Mouse (Mus musculus): Measurements from ENCODE around the gene Sept11. TPM values are rescaled to one million over a fixed set of nuclear protein-coding genes. Genes with fewer than 3 reads are reported as not detected.
A peak's percentile ranks its signal among the peaks of the same experiment; 100 is the strongest.

Sept11 gene
- polyA plus RNA-seq, 1 experiment from 2014 or later = 92.8 TPM

DNA sequence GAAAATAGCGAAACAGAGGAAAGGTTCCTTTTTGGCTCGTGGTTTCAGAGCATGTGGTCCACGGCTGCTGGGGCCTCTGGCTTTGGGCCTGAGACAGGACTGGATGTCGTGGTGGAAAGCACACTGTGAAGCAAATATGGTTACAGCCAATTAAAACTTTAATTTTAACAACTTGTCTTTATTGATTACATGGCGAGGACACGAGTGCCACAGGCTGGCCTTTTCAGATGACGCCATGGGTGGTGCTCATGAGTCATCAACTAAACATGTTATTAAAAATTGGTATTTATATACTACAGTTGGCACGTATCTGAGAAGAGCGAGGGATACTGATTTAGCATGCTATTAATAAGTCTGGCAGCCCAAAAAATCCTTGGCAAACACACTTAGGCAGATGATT, 41.3 kb upstream of the Sept11 start:
- no peaks in the 10 kb centered on the region for H3K36me3 ChIP-seq (ENCODE audit: control insufficient read depth, insufficient read depth)
- no peak overlapping the region for H3K9ac ChIP-seq (ENCODE audit: low read length)
- no peak overlapping the region for H3K4me2 ChIP-seq (ENCODE audit: low read depth, low read length)
- H3K9me3 ChIP-seq (replicated peaks; ENCODE audit: control insufficient read depth, low read length) = no peaks in the 10 kb centered on the region
- H3K4me3 ChIP-seq (ENCODE audit: low read length) = no peak overlapping the region
- ATAC-seq (replicated peaks; ENCODE audit: extremely low read depth, insufficient read depth, low FRiP score) = no peak
- H3K27me3 ChIP-seq (ENCODE audit: control insufficient read depth, insufficient read depth, low read length) = peaks cover 18% of the 10 kb centered on the region
- H3K27ac ChIP-seq (ENCODE audit: low read length) = no peak overlapping the region
- no peaks in the 10 kb centered on the region for H3K4me1 ChIP-seq (ENCODE audit: control insufficient read depth, insufficient read depth, low read length)
- WGBS = 74% methylated on average over 9 of the region's 9 CpGs

DNA sequence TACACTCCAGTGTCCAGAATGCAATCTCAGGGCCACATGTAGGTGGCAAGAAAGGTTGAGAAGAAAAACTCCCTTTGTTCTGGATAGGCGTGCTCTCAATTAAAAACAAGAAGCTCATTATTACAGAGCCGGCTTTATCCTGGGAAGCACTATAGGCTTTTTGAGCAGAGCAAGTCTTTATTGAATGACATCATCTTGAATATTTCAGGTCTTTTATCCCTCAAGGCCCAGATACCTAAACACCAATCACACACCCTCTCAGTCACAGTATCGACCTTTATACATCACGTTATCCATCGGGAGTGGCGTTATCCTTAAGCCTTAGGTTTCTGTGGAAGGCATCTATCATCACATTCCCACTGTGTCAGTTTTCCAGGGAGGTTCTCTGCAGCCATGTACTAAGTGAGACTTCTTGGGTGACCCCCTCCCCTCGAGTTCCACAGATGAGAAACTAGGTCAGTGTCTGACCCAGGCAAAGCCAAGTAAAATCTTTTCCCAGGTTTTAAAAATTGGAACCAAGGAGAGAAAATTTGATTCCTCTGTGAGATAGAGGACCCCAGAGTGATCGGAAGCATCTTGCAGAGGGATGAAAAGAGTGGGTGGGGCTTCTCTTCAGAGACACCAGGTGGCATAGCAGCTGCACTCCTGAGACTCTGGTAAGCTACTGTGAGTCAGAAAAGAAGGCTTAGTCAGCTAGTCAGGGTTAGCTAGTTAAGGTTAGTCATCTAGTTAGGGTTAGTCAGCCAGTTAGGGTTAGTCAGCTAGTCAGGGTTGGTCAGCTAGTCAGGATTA, 39.4 kb upstream of the Sept11 start:
- no peak overlapping the region for H3K4me2 ChIP-seq (ENCODE audit: low read depth, low read length)
- no peak overlapping the region for H3K9ac ChIP-seq (ENCODE audit: low read length)
- no peak for ATAC-seq (replicated peaks; ENCODE audit: extremely low read depth, insufficient read depth, low FRiP score)
- H3K27ac ChIP-seq (ENCODE audit: low read length) = no peak overlapping the region
- no peaks in the 10 kb centered on the region for H3K36me3 ChIP-seq (ENCODE audit: control insufficient read depth, insufficient read depth)
- H3K4me3 ChIP-seq (ENCODE audit: low read length) = no peak overlapping the region
- peaks cover 4% of the 10 kb centered on the region; the same call in 1 of the 2 replicates for H3K27me3 ChIP-seq (ENCODE audit: control insufficient read depth, insufficient read depth, low read length)
- no peaks in the 10 kb centered on the region for H3K9me3 ChIP-seq (replicated peaks; ENCODE audit: control insufficient read depth, low read length)
- WGBS = 44% methylated on average over 8 of the region's 8 CpGs
- H3K4me1 ChIP-seq (ENCODE audit: control insufficient read depth, insufficient read depth, low read length) = no peaks in the 10 kb centered on the region

DNA sequence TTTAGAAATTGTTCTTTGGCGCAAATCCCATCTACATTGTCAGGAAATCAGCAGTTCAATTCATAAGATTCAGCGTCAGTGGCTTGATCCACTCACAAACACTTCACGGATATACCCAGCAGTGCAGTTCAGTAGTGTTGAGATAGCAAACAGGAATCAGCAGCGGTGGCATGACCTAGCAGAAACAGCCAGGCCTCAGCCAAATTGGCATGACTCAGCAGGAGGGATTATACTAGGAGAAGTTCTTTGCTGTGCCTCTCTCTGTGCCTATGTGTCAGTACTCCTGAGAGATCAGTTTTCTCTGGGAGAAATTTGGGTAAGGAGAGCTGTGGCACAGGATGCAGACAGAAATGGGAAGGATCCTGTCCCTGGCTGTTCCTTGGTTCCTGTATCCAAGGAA, 32.4 kb upstream of the Sept11 start:
- Histone ChIP-seq H3K4me1 (ENCODE audit: control insufficient read depth, insufficient read depth, low read length) (no peaks in the 10 kb centered on the region), H3K36me3 (ENCODE audit: control insufficient read depth, insufficient read depth) (no peaks in the 10 kb centered on the region), H3K9ac (ENCODE audit: low read length) (no peak overlapping the region), H3K27ac (ENCODE audit: low read length) (no peak overlapping the region), H3K27me3 (ENCODE audit: control insufficient read depth, insufficient read depth, low read length) (no peaks in the 10 kb centered on the region), H3K4me2 (ENCODE audit: low read depth, low read length) (no peak overlapping the region), H3K4me3 (ENCODE audit: low read length) (no peak overlapping the region), H3K9me3 (replicated peaks; ENCODE audit: control insufficient read depth, low read length) (no peaks in the 10 kb centered on the region)
- 67% methylated on average over 4 of the region's 4 CpGs for WGBS
- no peak for ATAC-seq (replicated peaks; ENCODE audit: extremely low read depth, insufficient read depth, low FRiP score)

DNA sequence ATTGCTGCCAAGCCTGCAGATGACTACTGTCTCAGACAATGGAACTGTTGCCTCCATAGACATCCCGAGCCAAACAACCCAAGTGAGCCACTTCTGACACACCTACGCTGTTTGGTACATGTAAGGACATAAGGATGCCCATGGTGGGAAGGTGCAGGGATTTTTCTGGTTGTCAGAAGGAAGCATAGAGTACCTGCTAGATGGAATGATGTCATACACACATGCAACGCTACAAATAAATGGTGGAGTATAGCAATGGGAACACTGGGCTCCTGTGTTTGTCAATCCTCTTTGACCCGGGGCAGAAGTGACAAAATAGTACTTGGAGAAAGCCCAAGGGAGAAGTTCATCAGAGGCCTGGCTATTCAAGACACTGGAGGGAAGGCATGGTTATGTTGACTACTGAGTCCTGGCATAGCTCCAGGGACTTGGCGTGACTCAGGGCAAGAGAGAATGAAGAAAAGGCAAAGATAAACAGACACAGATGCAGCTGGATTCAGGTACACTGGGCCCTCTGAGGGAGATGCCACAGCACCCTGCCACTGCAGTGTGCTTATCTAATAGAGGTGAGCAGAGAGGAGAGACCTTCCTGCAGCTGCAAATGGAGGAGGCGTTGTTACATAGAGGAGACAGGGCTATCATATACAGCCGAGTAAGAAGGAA, 15.4 kb upstream of the Sept11 start:
- no peak overlapping the region for H3K4me2 ChIP-seq (ENCODE audit: low read depth, low read length)
- no peaks in the 10 kb centered on the region for H3K27me3 ChIP-seq (ENCODE audit: control insufficient read depth, insufficient read depth, low read length)
- WGBS = 70% methylated on average over 7 of the region's 7 CpGs
- H3K4me3 ChIP-seq (ENCODE audit: low read length) = no peak overlapping the region
- no peak overlapping the region for H3K27ac ChIP-seq (ENCODE audit: low read length)
- H3K9ac ChIP-seq (ENCODE audit: low read length) = no peak overlapping the region
- no peaks in the 10 kb centered on the region for H3K36me3 ChIP-seq (ENCODE audit: control insufficient read depth, insufficient read depth)
- no peak for ATAC-seq (replicated peaks; ENCODE audit: extremely low read depth, insufficient read depth, low FRiP score)
- peaks cover 5% of the 10 kb centered on the region; the same call in 1 of the 2 replicates for H3K9me3 ChIP-seq (replicated peaks; ENCODE audit: control insufficient read depth, low read length)
- no peaks in the 10 kb centered on the region for H3K4me1 ChIP-seq (ENCODE audit: control insufficient read depth, insufficient read depth, low read length)

DNA sequence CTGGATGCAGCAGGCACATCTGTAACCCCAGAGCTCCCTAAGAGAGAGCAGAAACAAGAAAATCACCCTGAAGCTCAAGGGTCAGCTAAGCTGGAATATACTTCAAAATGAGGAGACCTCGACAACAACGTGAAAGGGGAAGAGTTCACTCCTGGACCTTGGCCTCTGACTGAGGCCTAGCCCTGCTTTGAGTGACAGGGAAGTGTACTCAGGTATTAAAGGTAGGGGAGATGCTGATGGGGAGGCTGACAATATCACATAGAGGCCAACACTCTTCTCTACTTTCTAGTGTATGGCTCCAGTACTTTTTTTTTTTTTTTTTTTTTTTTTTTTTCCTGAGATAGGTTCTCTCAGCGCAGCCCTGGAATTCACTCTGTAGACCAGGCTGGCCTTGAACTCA, 13.6 kb upstream of the Sept11 start:
- H3K4me2 ChIP-seq (ENCODE audit: low read depth, low read length) = no peak overlapping the region
- no peaks in the 10 kb centered on the region for H3K36me3 ChIP-seq (ENCODE audit: control insufficient read depth, insufficient read depth)
- H3K27me3 ChIP-seq (ENCODE audit: control insufficient read depth, insufficient read depth, low read length) = no peaks in the 10 kb centered on the region
- H3K9me3 ChIP-seq (replicated peaks; ENCODE audit: control insufficient read depth, low read length) = peaks cover 5% of the 10 kb centered on the region; the same call in 1 of the 2 replicates
- no peak overlapping the region for H3K27ac ChIP-seq (ENCODE audit: low read length)
- H3K4me3 ChIP-seq (ENCODE audit: low read length) = no peak overlapping the region
- no peak for ATAC-seq (replicated peaks; ENCODE audit: extremely low read depth, insufficient read depth, low FRiP score)
- no peak overlapping the region for H3K9ac ChIP-seq (ENCODE audit: low read length)
- H3K4me1 ChIP-seq (ENCODE audit: control insufficient read depth, insufficient read depth, low read length) = no peaks in the 10 kb centered on the region
- 78% methylated on average over 3 of the region's 3 CpGs for WGBS

DNA sequence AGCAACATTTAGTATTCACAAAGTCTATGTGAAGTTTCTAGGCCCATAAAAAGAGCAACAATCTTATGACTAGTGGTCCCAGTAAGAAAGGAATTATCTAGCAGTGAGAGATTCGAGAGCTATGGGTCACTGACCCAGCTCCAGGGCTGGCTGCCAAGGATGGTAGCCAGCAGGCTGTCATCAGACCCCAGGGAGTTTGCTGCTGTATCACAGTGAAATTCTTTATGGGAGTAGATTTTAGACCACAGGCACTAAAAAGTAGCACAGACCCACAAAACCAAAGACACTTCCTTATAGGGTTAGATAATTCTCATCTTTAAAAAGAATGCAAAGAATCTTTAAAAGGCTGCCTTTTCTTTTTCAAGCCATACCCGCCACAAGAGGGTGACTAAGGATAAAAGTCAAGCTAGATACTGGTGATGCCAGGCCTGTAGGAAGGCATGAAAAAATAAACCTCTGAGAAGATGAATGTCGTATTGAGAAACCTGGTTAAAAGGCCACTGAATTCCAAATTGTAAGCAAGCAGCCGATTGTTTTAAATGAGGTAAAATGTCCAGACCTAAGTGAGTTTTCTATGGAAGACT, 8.1 kb upstream of the Sept11 start:
- Histone ChIP-seq H3K9me3 (replicated peaks; ENCODE audit: control insufficient read depth, low read length) (no peaks in the 10 kb centered on the region), H3K36me3 (ENCODE audit: control insufficient read depth, insufficient read depth) (no peaks in the 10 kb centered on the region), H3K4me1 (ENCODE audit: control insufficient read depth, insufficient read depth, low read length) (0 out of 2 replicates have a peak, but pooled peaks cover 2% of the 10 kb centered on the region), H3K9ac (ENCODE audit: low read length) (no peak overlapping the region), H3K27me3 (ENCODE audit: control insufficient read depth, insufficient read depth, low read length) (no peaks in the 10 kb centered on the region), H3K4me2 (ENCODE audit: low read depth, low read length) (no peak overlapping the region), H3K27ac (ENCODE audit: low read length) (no peak overlapping the region), H3K4me3 (ENCODE audit: low read length) (no peak overlapping the region)
- ATAC-seq (replicated peaks; ENCODE audit: extremely low read depth, insufficient read depth, low FRiP score) = no peak
- WGBS = 43% methylated on average over 4 of the region's 4 CpGs

DNA sequence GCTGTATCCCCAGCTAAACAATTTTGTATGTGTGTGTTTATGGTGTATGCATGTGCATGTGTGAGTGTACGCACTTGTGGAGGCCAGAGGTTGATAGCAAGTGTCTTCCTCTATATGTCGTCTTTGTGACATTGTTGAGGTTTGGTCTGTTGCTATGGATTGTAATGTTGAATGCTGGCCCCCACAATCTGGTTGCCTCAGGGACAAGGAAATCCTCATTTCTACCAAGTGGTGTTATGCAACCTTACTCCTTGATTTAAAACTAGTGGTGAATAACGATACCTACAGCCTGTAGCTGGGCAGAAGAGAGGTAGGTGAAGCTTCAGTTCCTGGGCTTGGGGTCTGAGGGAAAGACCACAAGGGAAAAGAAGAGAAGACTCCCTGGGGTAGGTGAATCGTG, 7.3 kb upstream of the Sept11 start:
- Histone ChIP-seq H3K27ac (ENCODE audit: low read length) (no peak overlapping the region), H3K36me3 (ENCODE audit: control insufficient read depth, insufficient read depth) (no peaks in the 10 kb centered on the region), H3K9me3 (replicated peaks; ENCODE audit: control insufficient read depth, low read length) (no peaks in the 10 kb centered on the region)

DNA sequence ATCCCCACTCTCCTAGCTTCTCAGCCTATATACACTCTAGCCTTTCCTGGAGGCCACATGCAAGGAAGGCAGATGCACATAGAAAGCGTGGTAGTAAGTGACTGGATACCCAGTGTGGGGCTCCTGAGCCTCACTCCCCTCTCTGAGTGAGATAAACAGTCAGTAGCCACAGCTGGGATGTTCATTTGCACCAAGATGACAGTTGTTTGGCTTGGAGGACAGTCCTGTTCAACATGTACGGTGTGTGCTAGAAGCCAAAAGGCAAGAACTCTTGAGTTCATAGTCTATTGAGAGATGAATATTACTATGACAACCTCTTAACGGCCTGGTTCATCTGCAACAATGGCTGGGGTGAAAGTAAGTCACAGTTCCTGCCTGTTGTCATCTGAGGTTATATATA, 2.0 kb upstream of the Sept11 start:
- 43% methylated on average over 3 of the region's 3 CpGs for WGBS
- no peak overlapping the region for H3K27ac ChIP-seq (ENCODE audit: low read length)
- H3K36me3 ChIP-seq (ENCODE audit: control insufficient read depth, insufficient read depth) = no peaks in the 10 kb centered on the region
- H3K4me3 ChIP-seq (ENCODE audit: low read length) = peak overlapping the region; percentile 81
- H3K4me1 ChIP-seq (ENCODE audit: control insufficient read depth, insufficient read depth, low read length) = peaks cover 14% of the 10 kb centered on the region
- no peaks in the 10 kb centered on the region for H3K27me3 ChIP-seq (ENCODE audit: control insufficient read depth, insufficient read depth, low read length)
- H3K4me2 ChIP-seq (ENCODE audit: low read depth, low read length) = peak overlapping the region; percentile 97
- no peak for ATAC-seq (replicated peaks; ENCODE audit: extremely low read depth, insufficient read depth, low FRiP score)
- H3K9ac ChIP-seq (ENCODE audit: low read length) = peak overlapping the region; percentile 21; the same call in 1 of the 2 replicates
- H3K9me3 ChIP-seq (replicated peaks; ENCODE audit: control insufficient read depth, low read length) = no peaks in the 10 kb centered on the region

More for the DNA sequence above, 7.3 kb upstream of the Sept11 start:
- ATAC-seq (replicated peaks; ENCODE audit: extremely low read depth, insufficient read depth, low FRiP score) = no peak
- no peak overlapping the region for H3K4me2 ChIP-seq (ENCODE audit: low read depth, low read length)
- no peak overlapping the region for H3K9ac ChIP-seq (ENCODE audit: low read length)
- 82% methylated on average over 4 of the region's 4 CpGs for WGBS
- 0 out of 2 replicates have a peak, but pooled peaks cover 2% of the 10 kb centered on the region for H3K4me1 ChIP-seq (ENCODE audit: control insufficient read depth, insufficient read depth, low read length)
- no peaks in the 10 kb centered on the region for H3K27me3 ChIP-seq (ENCODE audit: control insufficient read depth, insufficient read depth, low read length)
- no peak overlapping the region for H3K4me3 ChIP-seq (ENCODE audit: low read length)

All from heart, embryonic 16.5 days (tissue).